Mouse (Mus musculus) yolk sac, embryonic 10.5 days (tissue): ENCODE measurements around the gene Mageb4.
"Not testable (repeated sequence)": the region's sequence is repeated elsewhere in the genome, so short reads cannot be mapped to it uniquely, and the experiment has no call there.

Experiments used
- DNase-seq: peaks from one replicate; pipeline ENCODE4 v3.0.0-alpha.2; 2017; ENCODE audit warnings: low spot score

Mageb4 gene

DNA sequence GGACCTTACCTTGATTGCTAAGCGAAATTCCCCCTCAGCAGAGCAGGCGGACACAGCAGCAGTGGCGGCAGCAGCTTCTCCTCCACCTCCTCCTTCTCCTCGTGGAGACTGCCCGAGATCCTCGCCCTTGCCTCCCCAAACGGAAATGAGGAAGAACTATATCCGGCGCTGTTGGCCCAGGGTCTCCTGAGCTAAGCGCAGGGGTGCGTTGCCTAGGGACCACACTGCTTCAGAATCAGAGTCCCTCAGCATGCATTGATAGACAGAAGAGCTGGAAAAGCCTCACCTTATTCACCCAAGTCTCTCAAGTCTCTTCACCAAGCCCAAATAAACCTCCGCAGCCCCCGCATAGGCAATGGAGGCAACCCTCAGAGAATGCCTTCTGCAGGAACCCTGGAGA is at the start of gene Mageb4:
Mageb4 (minus strand) TSS at position 101 of the 400 bp plus-strand sequence.
- DNase-seq: not testable (repeated sequence)

DNA sequence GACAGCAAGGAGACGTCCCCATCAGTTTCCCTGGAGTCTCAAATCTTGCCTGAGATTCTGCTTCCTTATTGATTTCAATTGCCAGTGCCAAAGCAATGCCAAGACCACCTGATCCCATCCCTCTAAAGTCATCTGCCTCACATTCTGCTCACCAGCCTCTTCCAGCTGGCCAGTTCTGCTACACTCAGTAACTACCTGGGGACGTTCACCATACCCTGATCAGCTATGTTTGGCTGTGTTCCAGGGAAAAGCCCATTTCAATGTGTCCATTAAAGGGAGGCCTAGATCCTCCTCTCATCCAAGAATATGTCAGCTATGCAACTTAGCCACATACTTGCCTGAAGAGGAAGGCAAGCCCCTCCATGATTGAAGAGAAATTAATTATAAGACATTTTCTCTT is 20.3 kb downstream of the Mageb4 start:
- not testable (repeated sequence) for DNase-seq

DNA sequence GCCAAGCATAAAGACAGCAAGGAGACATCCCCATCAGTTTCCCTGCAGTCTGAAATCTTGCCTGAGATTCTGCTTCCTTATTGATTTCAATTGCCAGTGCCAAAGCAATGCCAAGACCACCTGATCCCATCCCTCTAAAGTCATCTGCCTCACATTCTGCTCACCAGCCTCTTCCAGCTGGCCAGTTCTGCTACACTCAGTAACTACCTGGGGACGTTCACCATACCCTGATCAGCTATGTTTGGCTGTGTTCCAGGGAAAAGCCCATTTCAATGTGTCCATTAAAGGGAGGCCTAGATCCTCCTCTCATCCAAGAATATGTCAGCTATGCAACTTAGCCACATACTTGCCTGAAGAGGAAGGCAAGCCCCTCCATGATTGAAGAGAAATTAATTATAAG is 58.9 kb downstream of the Mageb4 start:
- DNase-seq: not testable (repeated sequence)

DNA sequence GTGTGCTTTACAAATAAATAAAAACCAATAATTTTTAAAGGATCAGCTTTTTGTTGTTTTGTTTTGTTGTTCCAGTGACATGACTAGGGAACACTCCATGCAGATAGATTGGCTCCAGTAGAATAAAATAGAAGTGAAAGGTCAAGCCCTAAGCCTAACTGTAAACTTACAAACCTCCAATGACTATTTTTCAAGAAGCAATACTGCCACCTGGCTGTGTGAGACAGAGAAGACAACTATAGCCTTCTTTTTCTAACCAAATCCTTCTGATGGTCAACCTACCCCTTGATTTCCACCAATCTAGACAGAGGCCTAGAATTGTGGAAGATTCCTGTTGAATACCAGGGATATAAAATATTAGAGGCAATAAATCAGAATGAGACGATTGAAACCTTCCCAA is 67.6 kb downstream of the Mageb4 start:
- DNase-seq: no peak
